ENCODE assay signal across 10 mouse cellular contexts in the genomic region with DNA sequence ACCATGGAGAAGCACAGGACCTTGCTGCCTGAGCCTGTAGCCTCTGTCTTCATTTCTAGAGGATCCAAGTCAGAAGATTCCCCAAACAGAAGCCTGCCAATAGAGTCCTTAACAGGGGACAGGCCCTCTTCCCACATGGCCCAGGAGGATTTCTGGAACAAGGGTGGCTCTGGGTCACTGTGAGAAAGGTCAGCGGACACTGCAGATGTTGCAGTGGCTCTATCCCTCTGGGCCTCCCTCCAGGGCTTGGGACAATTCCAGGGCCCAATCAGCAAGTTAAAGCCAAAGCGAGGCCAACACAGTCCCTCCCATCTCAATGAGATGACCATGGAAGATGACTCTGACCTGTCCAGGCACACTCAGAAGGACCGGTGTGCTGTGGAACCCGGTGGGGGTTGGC.
DNase-seq lines count a peak whose midpoint lies in the region; ATAC-seq and TF ChIP-seq lines count a peak whose summit lies in the region.
"Had no signal": no experiment of that assay in that cellular context is flagged by ENCODE, and none has a peak within 500 bp of the region (broad histone marks: within the 10 kb centered on the region; RNA-seq: fewer than 3 reads in every experiment).

No protein-coding gene starts in this region.

- H3K9me3 ChIP-seq in forebrain, embryonic 14.5 days (replicated peaks; ENCODE audit: control insufficient read depth, low read length), result no peaks in the 10 kb centered on the region

- no peak overlapping the region for H3K9ac ChIP-seq in forebrain, embryonic 14.5 days (ENCODE audit: low read length)

- no peaks in the 10 kb centered on the region for H3K27me3 ChIP-seq in forebrain, embryonic 14.5 days (replicated peaks; ENCODE audit: control insufficient read depth, insufficient read depth, low read length)

- no peaks in the 10 kb centered on the region for H3K4me1 ChIP-seq in forebrain, embryonic 14.5 days (ENCODE audit: control insufficient read depth, insufficient read depth, low read length)

- peak overlapping the region; percentile 72; the same call in 1 of the 2 replicates for H3K27ac ChIP-seq in layer of hippocampus, adult 2 months
- H3K27ac ChIP-seq in forebrain, embryonic 14.5 days (ENCODE audit: low read depth, low read length), result no peak overlapping the region
- H3K27ac ChIP-seq: macrophage had no signal

- H3K36me3 ChIP-seq in forebrain, embryonic 14.5 days (ENCODE audit: control insufficient read depth, insufficient read depth, low read length), result no peaks in the 10 kb centered on the region

- H3K4me3 ChIP-seq in layer of hippocampus, adult 2 months, result no peak overlapping the region
- H3K4me3 ChIP-seq in forebrain, embryonic 14.5 days (ENCODE audit: low read depth, low read length), result no peak overlapping the region

- H3K4me2 ChIP-seq in forebrain, embryonic 14.5 days (ENCODE audit: low read length), result no peak overlapping the region

- no peak for TF ChIP-seq CTCF in layer of hippocampus, adult 2 months (conservative IDR thresholded peaks at IDR 0.05)

- WGBS in forebrain, embryonic 14.5 days, result 82% methylated on average over 4 of the region's 4 CpGs

- no peak for ATAC-seq in forebrain, embryonic 14.5 days

- DNase-seq in layer of hippocampus, adult 2 months (ENCODE audit: low spot score in 2 of 2), result peak in 1 of 2 experiments; percentile 26
- no peak for DNase-seq in layer of hippocampus, postnatal 14 days (ENCODE audit: low spot score in 2 of 2)
- peak; percentile 65 for DNase-seq in brain, adult 2 months (ENCODE audit: low read depth, low spot score)
- peak; percentile 95 for DNase-seq in kidney, adult 9 months
- DNase-seq in testis, postnatal 10 days (ENCODE audit: low spot score), result peak; percentile 61
- no peak for DNase-seq in thymus, postnatal 4 days
- DNase-seq in c-Kit-positive CD71-positive TER-119-positive erythroid progenitor cells, embryonic 14.5 days (ENCODE audit: low spot score), result no peak
- no peak for DNase-seq in forebrain, embryonic 14.5 days (ENCODE audit: low spot score)
- DNase-seq: thymus, postnatal 36 days had no signal

Comparison
In these comparisons a context has a peak if more than half of its experiments do, and no peak if none do; other contexts are left out.
1. DNase-seq: peak in brain, adult 2 months (single experiment), kidney, adult 9 months (single experiment) and testis, postnatal 10 days (single experiment); none in layer of hippocampus, postnatal 14 days (0 of 2), thymus, postnatal 4 days (single experiment), c-Kit-positive CD71-positive TER-119-positive erythroid progenitor cells, embryonic 14.5 days (single experiment) and forebrain, embryonic 14.5 days (single experiment).